Mouse (Mus musculus) lung, postnatal 0 days (tissue): ENCODE data around the gene Btnl9.

Experiments
- CTCF ChIP-seq: IDR thresholded peaks from 2 replicates; pipeline ENCODE4 v1.5.1; 2016; ENCODE audit warnings: antibody characterized with exemption, mild to moderate bottlenecking
- EP300 ChIP-seq: IDR thresholded peaks from 2 replicates; pipeline ENCODE4 v1.6.1; 2016; ENCODE audit warnings: antibody characterized with exemption, mild to moderate bottlenecking, control low read depth

GRCm38 (mm10) chr11:49170576-49170975, 16.4 kb downstream of the Btnl9 start:
- TF ChIP-seq EP300, result no peak
- TF ChIP-seq CTCF, result no peak
